Mouse (Mus musculus): ENCODE measurements around the gene Tarm1. TPM values are rescaled to one million over a fixed set of nuclear protein-coding genes. Genes with fewer than 3 reads are reported as not detected.

Gene Tarm1
- 0.06 TPM in 1 of 2 replicates, not detected in the other for polyA plus RNA-seq (2012; rRNA removed)

DNA sequence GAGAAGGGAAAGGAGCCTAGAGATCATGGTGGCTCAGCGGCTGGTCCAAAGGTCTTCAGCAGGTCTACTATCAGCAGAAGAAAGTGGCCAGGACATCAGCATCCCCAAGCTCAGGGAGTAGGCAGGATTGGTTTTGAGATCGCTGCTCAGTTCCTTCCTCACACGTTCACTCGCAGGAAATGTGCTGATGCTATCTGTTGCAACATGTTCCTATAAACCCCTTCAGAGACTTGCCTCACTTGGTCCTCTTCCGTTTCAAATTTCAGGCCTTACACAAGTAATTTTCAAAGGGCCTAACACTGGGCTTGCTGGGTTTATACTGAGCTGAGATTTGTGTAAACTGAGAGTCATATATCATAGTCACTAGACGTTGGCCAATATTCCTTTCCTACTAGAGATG is at the start of gene Tarm1:
Gene Tarm1 (minus strand): TSS at position 186 of the 400 bp plus-strand sequence.
- no peak within 1 kb of the TSS for H3K4me3 ChIP-seq (ENCODE audit: insufficient read depth, low read length)
- no peaks in the 10 kb centered on the region for H3K4me1 ChIP-seq (ENCODE audit: control insufficient read depth, insufficient read depth, low read length)
- TF ChIP-seq POLR2A (IDR thresholded peaks at IDR 0.05; ENCODE audit: extremely low read depth, insufficient read depth, low read length) (no peak), CTCF (IDR thresholded peaks at IDR 0.05; ENCODE audit: extremely low read depth, insufficient read depth, low read length) (no peak)
- H3K27ac ChIP-seq (ENCODE audit: insufficient read depth, low read length), result no peak within 1 kb of the TSS

- Histone ChIP-seq H3K27ac (ENCODE audit: insufficient read depth, low read length) (no peak overlapping the region), H3K4me1 (ENCODE audit: control insufficient read depth, insufficient read depth, low read length) (no peaks in the 10 kb centered on the region), H3K4me3 (ENCODE audit: insufficient read depth, low read length) (no peak overlapping the region)
- TF ChIP-seq POLR2A (IDR thresholded peaks at IDR 0.05; ENCODE audit: extremely low read depth, insufficient read depth, low read length), result no peak
- no peak for TF ChIP-seq CTCF (IDR thresholded peaks at IDR 0.05; ENCODE audit: extremely low read depth, insufficient read depth, low read length)
Observed at GRCm38 (mm10) chr7:3505913-3506312, 3.5 kb upstream of the Tarm1 start.

DNA sequence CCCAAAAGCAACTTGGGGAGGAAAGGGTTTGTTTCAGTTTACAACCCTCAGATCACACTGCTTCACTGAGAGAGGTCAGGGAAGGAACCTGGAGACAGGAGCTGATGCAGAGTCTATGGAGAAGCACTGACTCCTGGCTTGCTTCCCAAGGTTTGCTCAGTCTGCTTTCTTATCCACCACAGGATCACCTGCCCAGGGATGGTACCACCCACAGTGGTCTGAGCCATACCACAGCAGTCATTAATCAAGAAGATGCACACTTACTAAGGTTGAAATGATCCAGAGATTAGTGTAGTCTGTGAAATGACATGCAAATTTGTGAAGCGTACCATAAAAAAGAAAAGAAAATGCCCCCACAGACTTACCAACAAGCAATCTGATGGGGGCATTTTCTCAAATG is 2.0 kb downstream of the Tarm1 start:
- Histone ChIP-seq H3K27ac (ENCODE audit: insufficient read depth, low read length) (no peak overlapping the region), H3K4me3 (ENCODE audit: insufficient read depth, low read length) (no peak overlapping the region), H3K4me1 (ENCODE audit: control insufficient read depth, insufficient read depth, low read length) (no peaks in the 10 kb centered on the region)
- no peak for TF ChIP-seq CTCF (IDR thresholded peaks at IDR 0.05; ENCODE audit: extremely low read depth, insufficient read depth, low read length)
- no peak for TF ChIP-seq POLR2A (IDR thresholded peaks at IDR 0.05; ENCODE audit: extremely low read depth, insufficient read depth, low read length)

- no peak for TF ChIP-seq CTCF (IDR thresholded peaks at IDR 0.05; ENCODE audit: extremely low read depth, insufficient read depth, low read length)
- TF ChIP-seq POLR2A (IDR thresholded peaks at IDR 0.05; ENCODE audit: extremely low read depth, insufficient read depth, low read length), result no peak
- Histone ChIP-seq H3K4me1 (ENCODE audit: control insufficient read depth, insufficient read depth, low read length) (no peaks in the 10 kb centered on the region), H3K27ac (ENCODE audit: insufficient read depth, low read length) (no peak overlapping the region), H3K4me3 (ENCODE audit: insufficient read depth, low read length) (no peak overlapping the region)
Observed at GRCm38 (mm10) chr7:3481948-3482608, 20.3 kb downstream of the Tarm1 start.

DNA sequence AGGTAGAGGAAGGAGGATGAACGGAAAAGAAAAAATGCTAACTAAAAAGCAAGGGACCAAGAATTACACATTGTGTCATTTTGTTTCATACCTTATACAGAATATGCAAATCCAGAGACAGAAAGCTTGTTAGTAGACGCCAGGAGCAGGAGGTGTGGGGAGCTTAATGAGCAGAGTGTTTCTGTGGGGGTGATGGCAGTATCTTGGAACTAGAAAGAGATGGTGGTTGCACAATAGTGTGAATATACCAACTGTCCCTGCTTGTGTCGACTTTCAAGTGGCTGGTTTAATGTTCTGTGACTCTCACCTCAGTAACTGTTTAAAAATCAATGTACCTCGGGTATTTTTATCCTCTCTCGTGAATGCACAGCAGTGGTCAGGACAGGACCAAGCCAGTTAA is 25.7 kb downstream of the Tarm1 start:
- H3K27ac ChIP-seq (ENCODE audit: insufficient read depth, low read length), result no peak overlapping the region

GRCm38 (mm10) chr7:3474291-3475080 is 27.9 kb downstream of the Tarm1 start:
- Histone ChIP-seq H3K4me3 (ENCODE audit: insufficient read depth, low read length) (no peak overlapping the region), H3K27ac (ENCODE audit: insufficient read depth, low read length) (no peak overlapping the region), H3K4me1 (ENCODE audit: control insufficient read depth, insufficient read depth, low read length) (no peaks in the 10 kb centered on the region; the same call in 1 of the 2 replicates)
- TF ChIP-seq POLR2A (IDR thresholded peaks at IDR 0.05; ENCODE audit: extremely low read depth, insufficient read depth, low read length) (no peak), CTCF (IDR thresholded peaks at IDR 0.05; ENCODE audit: extremely low read depth, insufficient read depth, low read length) (peak; percentile 16; the same call in 1 of the 2 replicates)

More for the DNA sequence above, 25.7 kb downstream of the Tarm1 start:
- H3K4me3 ChIP-seq (ENCODE audit: insufficient read depth, low read length), result no peak overlapping the region
- TF ChIP-seq CTCF (IDR thresholded peaks at IDR 0.05; ENCODE audit: extremely low read depth, insufficient read depth, low read length) (no peak), POLR2A (IDR thresholded peaks at IDR 0.05; ENCODE audit: extremely low read depth, insufficient read depth, low read length) (no peak)
- H3K4me1 ChIP-seq (ENCODE audit: control insufficient read depth, insufficient read depth, low read length), result no peaks in the 10 kb centered on the region; the same call in 1 of the 2 replicates

- H3K4me3 ChIP-seq (ENCODE audit: insufficient read depth, low read length), result no peak overlapping the region
- no peak overlapping the region for H3K27ac ChIP-seq (ENCODE audit: insufficient read depth, low read length)
- no peak for TF ChIP-seq POLR2A (IDR thresholded peaks at IDR 0.05; ENCODE audit: extremely low read depth, insufficient read depth, low read length)
- no peak for TF ChIP-seq CTCF (IDR thresholded peaks at IDR 0.05; ENCODE audit: extremely low read depth, insufficient read depth, low read length)
- H3K4me1 ChIP-seq (ENCODE audit: control insufficient read depth, insufficient read depth, low read length), result no peaks in the 10 kb centered on the region; the same call in 1 of the 2 replicates
Observed at GRCm38 (mm10) chr7:3472774-3473173, 29.6 kb downstream of the Tarm1 start.

DNA sequence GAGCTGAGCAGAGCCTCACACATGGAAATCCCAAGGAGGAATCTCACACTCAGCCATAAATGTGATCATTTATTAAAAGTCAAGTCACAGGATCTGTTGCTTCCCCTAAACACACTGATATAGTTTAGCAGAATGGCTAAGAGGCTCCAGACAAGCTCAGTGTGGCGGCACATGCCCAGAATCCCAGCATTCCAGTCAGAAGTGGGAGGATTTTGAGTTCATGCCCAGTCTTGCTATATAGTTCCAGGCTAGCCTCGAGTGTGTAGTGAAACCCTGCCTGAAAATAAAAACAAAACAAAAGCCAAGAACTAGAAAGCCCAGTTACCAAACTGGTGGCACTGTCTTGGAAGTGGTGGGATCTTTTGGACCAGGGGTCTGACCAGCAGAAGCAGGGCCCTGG is 33.8 kb downstream of the Tarm1 start:
- no peaks in the 10 kb centered on the region for H3K4me1 ChIP-seq (ENCODE audit: control insufficient read depth, insufficient read depth, low read length)
- no peak for TF ChIP-seq POLR2A (IDR thresholded peaks at IDR 0.05; ENCODE audit: extremely low read depth, insufficient read depth, low read length)
- TF ChIP-seq CTCF (IDR thresholded peaks at IDR 0.05; ENCODE audit: extremely low read depth, insufficient read depth, low read length), result no peak
- no peak overlapping the region for H3K27ac ChIP-seq (ENCODE audit: insufficient read depth, low read length)
- no peak overlapping the region for H3K4me3 ChIP-seq (ENCODE audit: insufficient read depth, low read length)

GRCm38 (mm10) chr7:3463306-3463705 is 39.1 kb downstream of the Tarm1 start:
- TF ChIP-seq POLR2A (IDR thresholded peaks at IDR 0.05; ENCODE audit: extremely low read depth, insufficient read depth, low read length) (no peak), CTCF (IDR thresholded peaks at IDR 0.05; ENCODE audit: extremely low read depth, insufficient read depth, low read length) (no peak)

More at GRCm38 (mm10) chr7:3463306-3463705, 39.1 kb downstream of the Tarm1 start:
- Histone ChIP-seq H3K27ac (ENCODE audit: insufficient read depth, low read length) (no peak overlapping the region), H3K4me1 (ENCODE audit: control insufficient read depth, insufficient read depth, low read length) (peaks cover 2% of the 10 kb centered on the region), H3K4me3 (ENCODE audit: insufficient read depth, low read length) (no peak overlapping the region)
